Mouse (Mus musculus) forebrain, postnatal 0 days (tissue): ENCODE measurements around the gene Pycr1. TPM values are rescaled to one million over a fixed set of nuclear protein-coding genes. Genes with fewer than 3 reads are reported as not detected.
A peak's percentile ranks its signal among the peaks of the same experiment; 100 is the strongest.

Source experiments
- ATAC-seq: fragments of 200-750 bp; cut with Nextera tagmentation; 2 replicates; pipeline ENCODE4 v1.8.0; 2017; ENCODE audit warnings: mild to moderate bottlenecking, moderate library complexity
- DNase-seq: peaks from one replicate; pipeline ENCODE4 v3.0.0-alpha.2; 2015
- H3K27ac ChIP-seq: fragments of 300-500 bp; sonication (generic); 2 replicates; pipeline ENCODE4 v1.5.1; 2014; ENCODE audit warnings: low read depth, mild to moderate bottlenecking, antibody characterized with exemption, low read length, moderate library complexity, mixed read lengths
- H3K27me3 ChIP-seq: fragments of 300-500 bp; sonication (generic); 2 replicates; pipeline ENCODE4 v1.6.1; 2014; ENCODE audit warnings: mild to moderate bottlenecking, low read length, mixed read lengths; ENCODE audit not compliant: insufficient read depth
- H3K36me3 ChIP-seq: fragments of 300-500 bp; sonication (generic); 2 replicates; pipeline ENCODE4 v1.6.1; 2014; ENCODE audit warnings: mild to moderate bottlenecking, moderate library complexity; ENCODE audit not compliant: insufficient read depth
- H3K4me1 ChIP-seq: fragments of 300-500 bp; sonication (generic); 2 replicates; pipeline ENCODE4 v1.6.1; 2014; ENCODE audit warnings: antibody characterized with exemption; ENCODE audit not compliant: insufficient read depth
- H3K4me2 ChIP-seq: fragments of 300-500 bp; sonication (generic); 2 replicates; pipeline ENCODE4 v1.6.1; 2014; ENCODE audit warnings: low read depth, mild to moderate bottlenecking, moderate library complexity
- H3K4me3 ChIP-seq: fragments of 300-500 bp; sonication (generic); 2 replicates; pipeline ENCODE4 v1.5.1; 2014; ENCODE audit warnings: low read depth, low read length, mixed read lengths
- H3K9ac ChIP-seq: fragments of 300-500 bp; sonication (generic); 2 replicates; pipeline ENCODE4 v1.6.1; 2014; ENCODE audit warnings: mild to moderate bottlenecking
- H3K9me3 ChIP-seq: fragments of 300-500 bp; sonication (generic); 2 replicates; pipeline ENCODE4 v1.6.1; 2016; ENCODE audit warnings: low read length
- CTCF ChIP-seq: sonication (generic); IDR thresholded peaks from 2 replicates; pipeline ENCODE4 v1.5.1; 2016; ENCODE audit warnings: antibody characterized with exemption, control low read depth, low read depth
- WGBS: fragments of 180-500 bp; shearing (Covaris S2); extraction: QIAGEN DNeasy Blood & Tissue Kit; methylation state at CpG from one replicate; pipeline ENCODE4 v1.1.7; 2014; 5-methylcytosine and 5-hydroxymethylcytosine counted together
- polyA plus RNA-seq: library from polyadenylated mRNA; unstranded; fragments of >200 nt; fragmentation: Nextera tagmentation; extraction: Ambion mirVana; gene quantifications from 2 replicates; pipeline ENCODE4 v1.2.1, GENCODE M21; 2015
- total RNA-seq: library from RNA; depleted of rRNA; stranded (reverse); fragments of >200 nt; gene quantifications from 2 replicates; pipeline ENCODE4 v1.2.3, GENCODE M21; 2014

Gene Pycr1
- total and polyA plus RNA-seq, 2 experiments from 2014 or later: 13.8 to 19.5 TPM

- no peak overlapping the region for H3K4me3 ChIP-seq
- H3K27ac ChIP-seq: no peak overlapping the region
- H3K4me1 ChIP-seq: no peaks in the 10 kb centered on the region
- TF ChIP-seq CTCF: no peak
- H3K4me2 ChIP-seq: no peak overlapping the region
- no peaks in the 10 kb centered on the region for H3K9me3 ChIP-seq
- H3K36me3 ChIP-seq: no peaks in the 10 kb centered on the region
- H3K27me3 ChIP-seq: peaks cover 54% of the 10 kb centered on the region
- DNase-seq (no peak), ATAC-seq (no peak)
- H3K9ac ChIP-seq: no peak overlapping the region
- WGBS: 89% methylated on average over 4 of the region's 4 CpGs
Measured at GRCm38 (mm10) chr11:120657301-120657700, 13.7 kb upstream of the Pycr1 start.

DNA sequence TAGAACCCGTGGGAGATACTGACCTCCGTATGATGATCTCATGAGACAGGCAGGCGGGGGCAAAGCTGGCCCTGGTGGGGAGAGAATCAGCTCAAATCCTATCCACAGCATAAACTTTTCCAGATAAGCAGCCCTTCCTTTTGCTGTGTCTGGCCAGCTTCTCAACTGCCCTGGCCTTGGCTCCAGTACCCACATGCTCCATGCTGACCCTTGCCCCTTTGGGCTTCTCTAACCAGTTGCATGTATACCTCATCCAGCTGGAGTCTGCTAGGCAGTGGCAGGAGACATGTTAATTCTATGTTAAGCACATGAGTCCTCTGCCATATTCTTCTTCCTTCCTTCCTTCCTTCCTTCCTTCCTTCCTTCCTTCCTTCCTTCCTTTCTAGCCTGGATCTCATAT is 11.2 kb upstream of the Pycr1 start:
- Histone ChIP-seq H3K4me3 (no peak overlapping the region), H3K4me1 (no peaks in the 10 kb centered on the region), H3K27ac (no peak overlapping the region), H3K4me2 (no peak overlapping the region), H3K9me3 (no peaks in the 10 kb centered on the region), H3K9ac (no peak overlapping the region), H3K36me3 (no peaks in the 10 kb centered on the region), H3K27me3 (peaks cover 30% of the 10 kb centered on the region)
- no peak for TF ChIP-seq CTCF
- ATAC-seq (no peak), DNase-seq (no peak)
- WGBS: 71% methylated on average over 3 of the region's 3 CpGs

DNA sequence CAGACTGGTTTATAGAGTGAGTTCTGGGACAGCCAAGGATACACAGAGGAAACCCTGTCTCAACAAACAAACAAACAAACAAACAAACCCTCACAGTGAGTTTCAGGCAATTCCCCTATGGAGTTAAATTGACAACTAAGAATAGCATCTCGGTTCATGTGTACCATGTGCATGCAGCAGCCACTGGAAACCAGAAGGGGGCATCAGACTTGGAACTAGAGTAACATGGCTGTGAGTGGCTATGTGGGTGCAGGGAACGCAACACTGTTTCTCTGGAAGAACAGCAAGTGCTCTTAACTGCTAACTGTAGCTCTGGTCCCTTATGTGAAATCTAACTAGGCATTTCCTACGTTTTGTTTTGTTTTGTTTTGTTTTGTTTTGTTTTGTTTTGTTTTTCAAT is 8.3 kb upstream of the Pycr1 start:
- Histone ChIP-seq H3K4me2 (no peak overlapping the region), H3K27me3 (0 out of 2 replicates have a peak, but pooled peaks cover 4% of the 10 kb centered on the region), H3K4me3 (no peak overlapping the region), H3K27ac (no peak overlapping the region), H3K9me3 (no peaks in the 10 kb centered on the region), H3K9ac (no peak overlapping the region), H3K36me3 (no peaks in the 10 kb centered on the region), H3K4me1 (no peaks in the 10 kb centered on the region)
- peak; percentile 33; the same call in 1 of the 2 replicates for TF ChIP-seq CTCF
- 67% methylated on average over 3 of the region's 3 CpGs for WGBS
- ATAC-seq (no peak), DNase-seq (no peak)

DNA sequence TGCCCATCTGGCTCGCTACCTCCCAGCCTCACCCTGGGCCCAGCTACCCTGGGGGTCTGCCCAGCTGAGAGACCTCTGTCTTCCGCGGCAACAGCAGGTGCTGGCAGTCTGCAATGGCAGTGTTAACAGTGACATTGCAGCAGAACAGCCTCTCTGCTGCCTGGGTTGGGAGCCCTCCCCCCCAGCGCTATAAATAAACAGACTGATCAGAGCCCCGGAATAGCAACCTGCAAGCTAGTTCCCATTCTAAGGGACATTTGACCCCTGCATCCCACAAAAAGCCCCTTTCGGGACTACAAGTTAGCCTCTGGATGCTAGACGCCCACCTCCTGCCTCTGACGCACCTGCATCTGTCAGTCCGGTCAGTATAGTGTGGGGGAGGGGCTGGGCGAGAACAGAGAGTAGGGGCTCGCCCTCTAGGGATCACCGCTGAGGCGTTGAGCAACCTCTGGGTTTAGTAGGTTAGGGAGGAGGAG is 4.5 kb upstream of the Pycr1 start, which contains the start of gene Myadml2:
Gene Myadml2, minus strand, starts transcription at position 158 of the 476 bp plus-strand sequence.
- ATAC-seq (no peak), DNase-seq (no peak)
- Histone ChIP-seq H3K4me3 (peak within 1 kb of the TSS; percentile 21), H3K27ac (no peak within 1 kb of the TSS), H3K9ac (peak within 1 kb of the TSS; percentile 44), H3K36me3 (no peaks in the 10 kb centered on the region), H3K4me1 (peaks cover 5% of the 10 kb centered on the region; the same call in 1 of the 2 replicates), H3K27me3 (no peaks in the 10 kb centered on the region), H3K9me3 (no peaks in the 10 kb centered on the region), H3K4me2 (peak within 1 kb of the TSS; percentile 42)
- TF ChIP-seq CTCF: no peak
- 8% methylated on average over 13 of the region's 13 CpGs for WGBS

GRCm38 (mm10) chr11:120647047-120647830 is 3.7 kb upstream of the Pycr1 start:
- no peak for ATAC-seq
- TF ChIP-seq CTCF: no peak
- Histone ChIP-seq H3K27me3 (no peaks in the 10 kb centered on the region), H3K4me3 (no peak overlapping the region), H3K36me3 (no peaks in the 10 kb centered on the region), H3K9me3 (no peaks in the 10 kb centered on the region), H3K27ac (no peak overlapping the region), H3K4me2 (peak overlapping the region; percentile 42), H3K9ac (peak overlapping the region; percentile 44; the same call in 1 of the 2 replicates), H3K4me1 (peaks cover 12% of the 10 kb centered on the region; the same call in 1 of the 2 replicates)
- WGBS: 87% methylated on average over 35 of the region's 35 CpGs
- DNase-seq: no peak

- peak overlapping the region; percentile 60 for H3K9ac ChIP-seq
- no peak overlapping the region; the same call in 1 of the 2 replicates for H3K27ac ChIP-seq
- DNase-seq: no peak
- WGBS: 4% methylated on average over 18 of the region's 18 CpGs
- peaks cover 12% of the 10 kb centered on the region; the same call in 1 of the 2 replicates for H3K4me1 ChIP-seq
- no peak for TF ChIP-seq CTCF
- H3K36me3 ChIP-seq: no peaks in the 10 kb centered on the region
- ATAC-seq: peak; percentile 48
- H3K27me3 ChIP-seq: no peaks in the 10 kb centered on the region
- peak overlapping the region; percentile 43 for H3K4me3 ChIP-seq
- peak overlapping the region; percentile 68 for H3K4me2 ChIP-seq
- no peaks in the 10 kb centered on the region for H3K9me3 ChIP-seq
Measured at GRCm38 (mm10) chr11:120642939-120643600, 499 bp downstream of the Pycr1 start.

DNA sequence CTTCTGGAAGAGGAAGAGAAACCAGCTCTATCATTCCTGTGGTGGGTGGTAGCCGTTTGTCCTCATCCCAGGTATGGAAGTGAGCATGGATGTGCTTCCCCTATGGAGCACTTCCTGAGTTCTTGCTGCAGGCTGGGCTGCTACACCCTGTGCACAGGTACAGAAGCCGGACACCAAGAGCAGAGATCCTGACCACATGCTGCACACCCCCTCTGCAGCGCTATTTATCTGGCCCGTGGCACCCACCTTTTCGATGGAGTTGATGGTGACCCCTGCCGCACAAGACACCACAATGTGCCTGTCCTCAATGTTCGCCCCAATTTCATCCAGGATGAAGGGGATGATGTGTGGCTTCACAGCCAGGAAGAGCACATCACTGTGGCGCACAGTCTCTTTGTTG is 1.7 kb downstream of the Pycr1 start:
- no peak overlapping the region for H3K4me3 ChIP-seq
- WGBS: 91% methylated on average over 8 of the region's 8 CpGs
- no peaks in the 10 kb centered on the region for H3K36me3 ChIP-seq
- H3K27me3 ChIP-seq: no peaks in the 10 kb centered on the region
- no peak overlapping the region for H3K4me2 ChIP-seq
- peaks cover 12% of the 10 kb centered on the region; the same call in 1 of the 2 replicates for H3K4me1 ChIP-seq
- ATAC-seq: no peak
- no peak for TF ChIP-seq CTCF
- no peak overlapping the region for H3K9ac ChIP-seq
- H3K27ac ChIP-seq: no peak overlapping the region
- no peak for DNase-seq
- no peaks in the 10 kb centered on the region for H3K9me3 ChIP-seq
